Mouse (Mus musculus) olfactory bulb, adult 2 months (tissue): ENCODE data around the gene Otp. TPM values are rescaled to one million over a fixed set of nuclear protein-coding genes. Genes with fewer than 3 reads are reported as not detected.

Experiments used
- H3K27ac ChIP-seq: fragments of 200-500 bp; 2 replicates; pipeline ENCODE4 v1.5.1; 2012; ENCODE audit warnings: low read depth, low read length; ENCODE audit not compliant: insufficient read depth
- H3K4me1 ChIP-seq: fragments of 200-500 bp; 2 replicates; pipeline ENCODE4 v1.6.1; 2012; ENCODE audit warnings: low read length; ENCODE audit not compliant: control insufficient read depth, insufficient read depth
- H3K4me3 ChIP-seq: fragments of 200-500 bp; 2 replicates; pipeline ENCODE4 v1.5.1; 2012; ENCODE audit warnings: mild to moderate bottlenecking, low read depth, low read length, moderate library complexity; ENCODE audit not compliant: insufficient read depth
- CTCF ChIP-seq: fragments of 200-500 bp; IDR thresholded peaks from 2 replicates; pipeline ENCODE4 v1.5.1; 2012; ENCODE audit warnings: low read depth, mild to moderate bottlenecking, low read length, moderate library complexity; ENCODE audit not compliant: insufficient read depth
- POLR2A ChIP-seq: fragments of 200-500 bp; IDR thresholded peaks from 2 replicates; pipeline ENCODE4 v1.6.1; 2012; ENCODE audit warnings: mild to moderate bottlenecking, low read depth, low read length, moderate library complexity; ENCODE audit not compliant: insufficient read depth
- WGBS: fragments of 180-500 bp; shearing (Covaris S2); methylation state at CpG from one replicate; pipeline ENCODE4 v1.1.7; 2018; 5-methylcytosine and 5-hydroxymethylcytosine counted together
- polyA plus RNA-seq: library from polyadenylated mRNA; stranded (reverse); fragments of >200 nt; gene quantifications from 2 replicates; pipeline ENCODE4 v1.2.4, GENCODE M21; 2012; ENCODE audit warnings: low replicate concordance; ENCODE audit not compliant: missing spikeins, insufficient read depth, insufficient read length

The Otp gene
- polyA plus RNA-seq, 1 experiment: not detected

DNA sequence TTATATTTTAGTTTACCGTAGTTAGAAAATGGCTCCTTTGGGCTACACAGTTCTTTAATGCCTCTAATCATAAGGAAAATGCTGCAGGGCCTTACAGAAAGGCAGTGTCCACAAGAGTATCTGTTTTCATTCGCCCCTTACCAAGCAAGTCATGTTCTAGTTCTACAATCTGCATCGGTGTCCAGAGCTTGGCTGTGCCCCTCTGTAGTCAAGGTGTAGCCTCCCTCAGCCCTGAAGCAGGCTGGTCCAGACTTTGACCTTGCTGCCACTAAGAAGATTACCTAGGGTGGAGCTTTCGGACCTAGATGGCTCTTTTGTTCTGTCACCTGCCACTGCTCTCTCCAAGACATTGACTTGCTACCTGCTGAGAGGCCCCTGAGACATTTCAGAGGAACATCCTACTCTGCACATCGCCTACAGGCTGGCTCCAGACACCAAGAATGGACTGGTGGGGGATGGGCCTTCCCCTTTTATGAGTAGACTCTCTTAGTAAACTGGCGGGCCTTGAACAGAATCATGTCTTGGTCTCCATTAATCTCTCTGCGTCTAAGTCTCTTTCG lies 17.3 kb upstream of the Otp start:
- Histone ChIP-seq H3K4me1 (no peaks in the 10 kb centered on the region), H3K27ac (no peak overlapping the region), H3K4me3 (no peak overlapping the region)
- 84% methylated on average over 8 of the region's 8 CpGs for WGBS
- TF ChIP-seq CTCF (no peak), POLR2A (no peak)

DNA sequence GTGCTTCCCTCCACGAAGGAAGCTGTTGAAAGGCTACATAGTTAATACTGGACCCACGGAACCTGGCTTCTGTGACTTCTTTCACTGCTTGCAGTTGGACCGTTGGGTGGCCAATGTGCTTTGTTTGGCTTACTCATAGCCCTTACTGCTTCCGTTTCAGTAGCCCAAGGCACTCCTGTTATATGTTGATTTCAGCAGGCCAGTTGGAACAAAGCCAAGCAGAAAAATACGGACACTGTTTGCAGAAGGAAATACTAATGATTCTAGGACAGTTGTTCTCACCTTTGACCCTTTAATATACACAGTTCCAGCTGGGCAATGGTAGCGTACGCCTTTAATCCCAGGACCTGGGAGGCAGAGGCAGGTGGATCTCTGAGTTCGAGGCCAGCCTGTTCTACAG lies 16.1 kb upstream of the Otp start:
- 80% methylated on average over 8 of the region's 8 CpGs for whole genome bisulfite sequencing
- TF ChIP-seq POLR2A (no peak), CTCF (no peak)

DNA sequence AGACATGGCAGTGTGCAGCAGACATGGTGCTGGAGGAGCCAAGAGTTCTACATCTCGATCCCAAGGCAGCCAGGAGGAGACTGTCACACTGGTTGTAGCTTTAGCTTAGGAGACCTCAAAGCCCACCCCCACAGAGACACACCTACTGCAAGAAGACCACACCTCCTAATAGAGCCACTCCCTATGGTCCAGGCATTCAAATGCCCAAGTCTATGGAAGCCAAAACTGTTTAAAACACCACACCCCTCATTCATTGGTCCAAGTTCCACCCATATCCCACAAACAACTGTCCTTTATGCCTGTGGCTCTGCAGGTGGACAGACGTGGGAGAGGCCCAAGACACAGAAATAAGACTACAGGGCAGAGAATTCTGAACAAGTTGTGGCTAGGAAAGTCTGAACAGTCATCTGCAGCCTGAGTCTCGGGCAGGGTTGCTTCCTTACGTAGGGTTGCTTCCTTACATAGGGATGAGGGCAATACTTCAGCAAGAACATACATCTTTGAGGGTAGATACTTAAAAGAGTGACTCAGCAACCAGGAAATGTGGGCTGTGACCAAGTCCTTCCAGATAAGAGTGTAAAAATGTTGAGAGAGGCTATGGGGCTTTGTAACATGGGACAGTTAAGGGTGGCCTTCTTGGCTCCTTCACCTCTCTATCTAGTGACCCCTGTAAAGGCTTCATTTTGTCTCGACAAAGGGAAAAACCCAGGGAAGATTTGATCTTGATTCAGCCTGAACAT lies 12.7 kb upstream of the Otp start:
- no peak overlapping the region for H3K4me3 ChIP-seq
- no peaks in the 10 kb centered on the region for H3K4me1 ChIP-seq
- WGBS: 82% methylated on average over 5 of the region's 5 CpGs
- no peak for TF ChIP-seq POLR2A
- no peak for TF ChIP-seq CTCF
- H3K27ac ChIP-seq: no peak overlapping the region

More for the DNA sequence above, 16.1 kb upstream of the Otp start:
- Histone ChIP-seq H3K27ac (no peak overlapping the region), H3K4me1 (no peaks in the 10 kb centered on the region), H3K4me3 (no peak overlapping the region)

DNA sequence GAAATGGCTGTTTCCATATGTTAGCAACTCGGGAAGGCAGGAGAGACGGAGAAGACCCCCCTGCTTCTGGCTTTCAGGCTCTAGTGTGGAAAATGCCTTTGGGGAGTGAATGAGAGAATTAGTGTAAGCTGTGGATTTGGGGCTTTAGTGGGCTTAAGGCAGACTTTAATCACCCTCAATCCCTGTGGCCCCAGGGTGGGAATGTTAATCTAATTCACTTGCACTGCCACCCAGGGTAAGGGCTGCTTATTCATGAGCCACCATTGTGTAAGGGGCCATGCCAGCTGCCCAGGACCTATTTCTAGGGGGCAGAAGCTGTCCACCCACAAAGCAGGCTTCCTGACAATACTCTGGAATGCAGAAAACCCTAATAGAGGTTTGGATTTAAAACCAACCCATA lies 8.5 kb upstream of the Otp start:
- Histone ChIP-seq H3K4me1 (peaks cover 6% of the 10 kb centered on the region), H3K27ac (no peak overlapping the region), H3K4me3 (no peak overlapping the region)
- no peak for TF ChIP-seq CTCF
- TF ChIP-seq POLR2A: no peak
- WGBS: 19% methylated on average over 2 of the region's 2 CpGs

DNA sequence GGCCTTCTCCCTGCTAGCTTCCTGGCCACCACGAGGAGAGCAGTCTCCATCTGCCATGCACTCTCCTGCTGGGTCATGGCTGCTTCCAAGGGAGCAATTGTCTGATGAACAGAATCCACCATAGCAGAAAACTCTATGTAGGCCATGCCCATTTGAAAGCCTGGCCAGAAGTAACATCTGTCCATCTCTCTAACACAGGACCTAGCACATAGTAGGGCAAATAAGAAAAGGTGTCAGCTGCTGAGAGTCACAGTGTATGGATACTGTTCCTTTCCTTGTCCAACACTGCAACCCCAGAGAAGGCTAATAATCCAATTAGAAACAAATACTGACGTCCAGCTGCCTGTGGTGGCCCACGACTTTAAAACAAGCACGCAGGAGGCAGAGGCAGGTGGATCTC lies 7.6 kb upstream of the Otp start:
- TF ChIP-seq CTCF (no peak), POLR2A (no peak)
- Histone ChIP-seq H3K4me3 (no peak overlapping the region), H3K27ac (no peak overlapping the region), H3K4me1 (peaks cover 6% of the 10 kb centered on the region)
- 69% methylated on average over 4 of the region's 4 CpGs for WGBS

DNA sequence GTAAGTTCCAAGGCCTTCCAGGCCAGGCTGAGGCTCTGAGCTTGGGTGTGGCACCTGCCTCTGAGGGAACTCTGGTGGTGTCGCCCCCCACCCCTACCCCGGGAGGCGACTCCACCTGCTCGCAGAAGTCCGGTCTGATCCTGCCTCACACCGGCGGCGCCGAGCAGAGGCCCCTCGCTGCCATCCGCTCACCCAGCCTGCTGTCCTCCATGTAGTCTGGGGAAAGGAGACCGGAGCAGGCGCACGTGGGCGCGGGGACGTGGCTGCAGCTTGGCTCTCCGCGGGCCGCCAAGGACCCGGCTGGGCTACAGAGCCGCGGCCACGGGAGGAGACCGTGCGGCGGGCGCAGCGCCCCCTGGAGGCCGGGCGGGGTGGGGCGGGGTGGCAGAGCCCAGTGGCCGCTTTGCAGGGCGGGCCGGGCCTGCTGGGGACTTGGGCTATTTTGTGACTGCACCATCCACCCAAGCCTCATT lies 6.9 kb upstream of the Otp start:
- TF ChIP-seq CTCF (peak; percentile 42; the same call in 1 of the 2 replicates), POLR2A (no peak)
- WGBS: 4% methylated on average over 35 of the region's 35 CpGs
- H3K27ac ChIP-seq: no peak overlapping the region
- H3K4me3 ChIP-seq: 0 out of 2 replicates have a peak overlapping the region, but pooled peaks have one; percentile 23
- H3K4me1 ChIP-seq: peaks cover 6% of the 10 kb centered on the region

DNA sequence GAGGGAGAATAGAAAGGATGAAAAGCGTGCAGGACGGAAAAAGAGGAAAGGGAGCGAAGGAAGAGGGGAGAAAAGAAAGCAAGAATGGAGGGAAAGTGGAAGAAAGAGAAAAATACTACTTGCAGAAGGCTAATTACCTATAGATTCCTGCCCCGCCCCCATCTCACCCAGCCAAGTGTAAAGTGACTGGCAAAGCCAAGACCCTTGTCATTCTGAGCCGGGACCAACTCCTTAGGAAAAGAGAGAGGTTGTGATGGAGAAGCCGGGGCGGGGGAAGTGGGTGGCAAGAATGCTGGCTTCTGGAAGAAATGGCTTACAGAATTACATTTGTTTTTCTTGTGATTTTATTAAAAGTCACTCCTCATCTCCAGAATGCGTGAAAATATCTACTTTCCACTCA lies 5.9 kb upstream of the Otp start:
- Histone ChIP-seq H3K4me3 (no peak overlapping the region), H3K27ac (no peak overlapping the region), H3K4me1 (peaks cover 6% of the 10 kb centered on the region)
- TF ChIP-seq CTCF (no peak), POLR2A (no peak)
- WGBS: 6% methylated on average over 8 of the region's 8 CpGs

DNA sequence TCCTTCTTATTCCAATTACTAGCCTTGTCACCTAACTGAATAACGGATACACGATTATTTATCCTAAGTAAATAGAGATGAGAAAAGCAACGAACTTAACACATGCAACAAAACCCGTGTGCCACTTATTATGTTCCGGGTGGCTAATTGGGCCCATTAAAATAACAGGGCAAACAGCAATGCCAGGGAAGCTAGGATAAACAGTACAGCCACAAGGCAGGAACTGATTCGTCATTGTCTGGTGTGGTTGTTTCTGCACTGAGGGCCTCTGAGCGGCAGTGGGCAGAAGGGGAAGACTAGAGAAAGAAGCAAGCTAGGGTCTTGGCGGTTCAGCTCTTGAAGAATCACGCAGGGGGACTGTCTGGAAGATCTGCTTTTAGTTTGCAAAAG lies 5.3 kb upstream of the Otp start:
- H3K4me1 ChIP-seq: peaks cover 6% of the 10 kb centered on the region
- WGBS: 5% methylated on average over 9 of the region's 9 CpGs
- H3K4me3 ChIP-seq: no peak overlapping the region
- no peak overlapping the region for H3K27ac ChIP-seq
- no peak for TF ChIP-seq CTCF
- TF ChIP-seq POLR2A: no peak

DNA sequence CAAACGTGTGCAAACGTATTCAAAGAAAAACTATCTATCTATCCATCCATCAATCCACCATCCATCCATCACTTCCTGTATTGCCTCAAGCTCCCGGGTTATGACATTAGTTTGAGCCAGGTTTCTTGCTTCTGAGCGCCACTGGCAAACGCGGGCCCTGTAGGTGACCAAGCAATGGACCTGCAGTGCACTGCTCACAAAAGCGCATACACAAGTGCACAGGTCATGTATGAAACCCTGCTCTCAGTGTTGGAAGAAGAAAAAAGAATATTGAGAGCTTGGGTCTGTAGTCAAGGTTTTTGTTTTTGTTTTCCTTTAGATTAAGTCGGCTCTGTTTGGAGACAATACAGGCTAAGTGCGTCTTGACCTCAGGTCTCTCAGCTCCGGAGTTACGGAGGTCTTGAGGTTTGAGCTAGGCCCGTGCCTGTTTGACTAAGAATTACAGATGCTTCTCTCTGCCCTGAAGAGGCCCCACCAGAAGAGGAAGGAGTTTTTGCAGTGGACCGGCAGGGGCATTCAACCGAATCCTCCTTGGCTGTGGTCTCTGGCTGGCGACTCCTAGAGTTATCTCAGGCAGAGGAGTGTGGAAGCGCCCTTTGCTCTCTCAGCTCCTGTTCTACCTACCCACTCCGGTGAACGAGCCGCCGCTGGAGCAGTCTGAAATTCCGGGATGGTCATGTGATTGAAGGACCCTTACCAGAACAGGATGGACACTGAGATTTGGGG lies 4.8 kb upstream of the Otp start:
- H3K4me3 ChIP-seq: no peak overlapping the region
- peaks cover 6% of the 10 kb centered on the region for H3K4me1 ChIP-seq
- 4% methylated on average over 21 of the region's 21 CpGs for WGBS
- TF ChIP-seq POLR2A: no peak
- no peak for TF ChIP-seq CTCF
- no peak overlapping the region for H3K27ac ChIP-seq
